Comparison of ENCODE assay signal across 10 mouse cellular contexts in the genomic region with DNA sequence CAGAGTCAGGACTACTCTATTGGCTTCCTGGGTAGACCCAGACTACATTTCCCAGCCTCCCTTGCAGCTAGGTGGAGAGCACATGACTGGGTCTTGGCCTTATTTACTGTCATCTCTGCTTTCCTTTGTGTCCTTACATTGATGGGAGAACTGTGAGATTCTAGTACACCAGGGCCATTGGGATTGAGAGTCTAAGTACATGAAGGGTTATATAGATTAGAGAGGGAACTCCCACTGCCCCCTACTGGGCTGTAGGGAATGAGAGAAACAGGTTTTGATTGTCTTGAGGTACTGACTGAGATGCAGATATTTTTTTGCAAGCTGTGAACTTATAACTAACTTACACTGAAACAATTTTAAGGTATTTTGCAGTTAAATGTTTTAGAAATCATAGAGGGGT.
DNase-seq lines count a peak whose midpoint lies in the region.
"Had no signal": no experiment of that assay in that cellular context is flagged by ENCODE, and none has a peak within 500 bp of the region (broad histone marks: within the 10 kb centered on the region; RNA-seq: fewer than 3 reads in every experiment).

No protein-coding gene starts in this region.

- DNase-seq in frontal cortex, postnatal 36 days (ENCODE audit: low spot score in 2 of 2) = peak; percentile 19 to 48
- DNase-seq in frontal cortex, postnatal 10 days (ENCODE audit: low spot score in 2 of 2) = no peak
- peak; percentile 46 to 57 for DNase-seq in left cerebral cortex, postnatal 14 days (ENCODE audit: low spot score in 2 of 2)
- no peak for DNase-seq in left cerebral cortex, adult 11 months (ENCODE audit: low spot score)
- DNase-seq in 416B (ENCODE audit: low read depth) = peak; percentile 3
- DNase-seq in brain, adult 2 months (ENCODE audit: low read depth, low spot score) = peak; percentile 43
- DNase-seq in ovary, postnatal 10 days (ENCODE audit: low spot score) = no peak
- no peak for DNase-seq in embryonic facial prominence, embryonic 10.5 days (ENCODE audit: low spot score)
- DNase-seq: thymus, postnatal 25 days had no signal

- no peak overlapping the region for H3K27ac ChIP-seq in embryonic facial prominence, embryonic 10.5 days (replicated peaks)
- H3K27ac ChIP-seq: liver, embryonic 14.5 days had no signal

- no peak overlapping the region for H3K4me3 ChIP-seq in embryonic facial prominence, embryonic 10.5 days

- H3K27me3 ChIP-seq in embryonic facial prominence, embryonic 10.5 days (replicated peaks; ENCODE audit: low read depth, poor library complexity, severe bottlenecking) = no peaks in the 10 kb centered on the region

- peaks cover 12% of the 10 kb centered on the region for H3K4me1 ChIP-seq in embryonic facial prominence, embryonic 10.5 days

- no peaks in the 10 kb centered on the region for H3K36me3 ChIP-seq in embryonic facial prominence, embryonic 10.5 days (replicated peaks)

- peaks cover 9% of the 10 kb centered on the region; the same call in 1 of the 2 replicates for H3K9me3 ChIP-seq in embryonic facial prominence, embryonic 10.5 days

- intact Hi-C loops in left cerebral cortex, postnatal 14 days (cut with DNase I) = no loop called here

Comparison
In these comparisons a context has a peak if more than half of its experiments do, and no peak if none do; other contexts are left out.
1. DNase-seq: peak in frontal cortex, postnatal 36 days (2 of 2), left cerebral cortex, postnatal 14 days (2 of 2), 416B (single experiment) and brain, adult 2 months (single experiment); none in frontal cortex, postnatal 10 days (0 of 2), left cerebral cortex, adult 11 months (single experiment), ovary, postnatal 10 days (single experiment) and embryonic facial prominence, embryonic 10.5 days (single experiment).